Mouse (Mus musculus): ENCODE results near the gene Gimap9. TPM values are rescaled to one million over a fixed set of nuclear protein-coding genes. Genes with fewer than 3 reads are reported as not detected.

Gene Gimap9
- polyA plus RNA-seq, 1 experiment from 2014 or later = 3.3 TPM

GRCm38 (mm10) chr6:48635105-48635504, 40.8 kb upstream of the Gimap9 start:
- ATAC-seq (replicated peaks; ENCODE audit: low FRiP score) = no peak
- Histone ChIP-seq H3K27ac (ENCODE audit: low read depth, low read length) (no peak overlapping the region), H3K4me1 (replicated peaks; ENCODE audit: control insufficient read depth, insufficient read depth, low read length) (no peaks in the 10 kb centered on the region), H3K9ac (ENCODE audit: low read length) (no peak overlapping the region), H3K4me2 (ENCODE audit: low read depth, low read length, severe bottlenecking) (no peak overlapping the region), H3K27me3 (ENCODE audit: control insufficient read depth, insufficient read depth, low read length) (peaks cover 3% of the 10 kb centered on the region; the same call in 1 of the 2 replicates), H3K9me3 (ENCODE audit: control insufficient read depth, low read length) (no peaks in the 10 kb centered on the region), H3K4me3 (ENCODE audit: low read depth, low read length) (no peak overlapping the region), H3K36me3 (ENCODE audit: control insufficient read depth, insufficient read depth, low read length) (no peaks in the 10 kb centered on the region)
- no peak for DNase-seq (ENCODE audit: low spot score)
- 87% methylated on average over 2 of the region's 2 CpGs for WGBS

- H3K36me3 ChIP-seq (ENCODE audit: control insufficient read depth, insufficient read depth, low read length) = no peaks in the 10 kb centered on the region
- H3K27me3 ChIP-seq (ENCODE audit: control insufficient read depth, insufficient read depth, low read length) = no peaks in the 10 kb centered on the region
- ATAC-seq (replicated peaks; ENCODE audit: low FRiP score) (no peak), DNase-seq (ENCODE audit: low spot score) (no peak)
- H3K4me3 ChIP-seq (ENCODE audit: low read depth, low read length) = no peak overlapping the region
- no peak overlapping the region for H3K27ac ChIP-seq (ENCODE audit: low read depth, low read length)
- H3K9ac ChIP-seq (ENCODE audit: low read length) = no peak overlapping the region
- WGBS = 45% methylated on average over 6 of the region's 6 CpGs
- H3K4me2 ChIP-seq (ENCODE audit: low read depth, low read length, severe bottlenecking) = no peak overlapping the region
- H3K9me3 ChIP-seq (ENCODE audit: control insufficient read depth, low read length) = no peaks in the 10 kb centered on the region
- no peaks in the 10 kb centered on the region for H3K4me1 ChIP-seq (replicated peaks; ENCODE audit: control insufficient read depth, insufficient read depth, low read length)
These were observed 39.4 kb upstream of the Gimap9 start for GRCm38 (mm10) chr6:48636515-48636914.

GRCm38 (mm10) chr6:48637811-48638500, 38.0 kb upstream of the Gimap9 start:
- H3K4me1 ChIP-seq (replicated peaks; ENCODE audit: control insufficient read depth, insufficient read depth, low read length) = no peaks in the 10 kb centered on the region
- no peaks in the 10 kb centered on the region for H3K9me3 ChIP-seq (ENCODE audit: control insufficient read depth, low read length)
- no peak overlapping the region for H3K4me2 ChIP-seq (ENCODE audit: low read depth, low read length, severe bottlenecking)
- no peak overlapping the region for H3K4me3 ChIP-seq (ENCODE audit: low read depth, low read length)
- no peak overlapping the region for H3K9ac ChIP-seq (ENCODE audit: low read length)
- H3K27ac ChIP-seq (ENCODE audit: low read depth, low read length) = no peak overlapping the region
- ATAC-seq (replicated peaks; ENCODE audit: low FRiP score) (no peak), DNase-seq (ENCODE audit: low spot score) (no peak)
- WGBS = 76% methylated on average over 6 of the region's 6 CpGs
- H3K36me3 ChIP-seq (ENCODE audit: control insufficient read depth, insufficient read depth, low read length) = no peaks in the 10 kb centered on the region
- H3K27me3 ChIP-seq (ENCODE audit: control insufficient read depth, insufficient read depth, low read length) = no peaks in the 10 kb centered on the region

GRCm38 (mm10) chr6:48638553-48638952, 37.4 kb upstream of the Gimap9 start:
- 80% methylated on average over 2 of the region's 2 CpGs for WGBS
- H3K27me3 ChIP-seq (ENCODE audit: control insufficient read depth, insufficient read depth, low read length) = no peaks in the 10 kb centered on the region
- DNase-seq (ENCODE audit: low spot score) (no peak), ATAC-seq (replicated peaks; ENCODE audit: low FRiP score) (no peak)
- no peaks in the 10 kb centered on the region for H3K4me1 ChIP-seq (replicated peaks; ENCODE audit: control insufficient read depth, insufficient read depth, low read length)
- H3K9me3 ChIP-seq (ENCODE audit: control insufficient read depth, low read length) = no peaks in the 10 kb centered on the region
- H3K36me3 ChIP-seq (ENCODE audit: control insufficient read depth, insufficient read depth, low read length) = no peaks in the 10 kb centered on the region
- H3K27ac ChIP-seq (ENCODE audit: low read depth, low read length) = no peak overlapping the region
- no peak overlapping the region for H3K4me2 ChIP-seq (ENCODE audit: low read depth, low read length, severe bottlenecking)
- H3K9ac ChIP-seq (ENCODE audit: low read length) = no peak overlapping the region
- H3K4me3 ChIP-seq (ENCODE audit: low read depth, low read length) = no peak overlapping the region

- H3K36me3 ChIP-seq (ENCODE audit: control insufficient read depth, insufficient read depth, low read length) = no peaks in the 10 kb centered on the region
- H3K27me3 ChIP-seq (ENCODE audit: control insufficient read depth, insufficient read depth, low read length) = no peaks in the 10 kb centered on the region
- no peak overlapping the region for H3K27ac ChIP-seq (ENCODE audit: low read depth, low read length)
- no peaks in the 10 kb centered on the region for H3K9me3 ChIP-seq (ENCODE audit: control insufficient read depth, low read length)
- H3K4me2 ChIP-seq (ENCODE audit: low read depth, low read length, severe bottlenecking) = no peak overlapping the region
- 82% methylated on average over 6 of the region's 6 CpGs for WGBS
- DNase-seq (ENCODE audit: low spot score) = no peak
- H3K4me3 ChIP-seq (ENCODE audit: low read depth, low read length) = no peak overlapping the region
- no peak for ATAC-seq (replicated peaks; ENCODE audit: low FRiP score)
- no peaks in the 10 kb centered on the region for H3K4me1 ChIP-seq (replicated peaks; ENCODE audit: control insufficient read depth, insufficient read depth, low read length)
- H3K9ac ChIP-seq (ENCODE audit: low read length) = no peak overlapping the region
These were observed 34.5 kb upstream of the Gimap9 start for GRCm38 (mm10) chr6:48641391-48641790.

GRCm38 (mm10) chr6:48642764-48643292, 33.1 kb upstream of the Gimap9 start:
- WGBS = 24% methylated on average over 4 of the region's 4 CpGs
- Histone ChIP-seq H3K4me2 (ENCODE audit: low read depth, low read length, severe bottlenecking) (no peak overlapping the region), H3K27me3 (ENCODE audit: control insufficient read depth, insufficient read depth, low read length) (no peaks in the 10 kb centered on the region), H3K36me3 (ENCODE audit: control insufficient read depth, insufficient read depth, low read length) (no peaks in the 10 kb centered on the region), H3K4me1 (replicated peaks; ENCODE audit: control insufficient read depth, insufficient read depth, low read length) (no peaks in the 10 kb centered on the region), H3K27ac (ENCODE audit: low read depth, low read length) (no peak overlapping the region), H3K9ac (ENCODE audit: low read length) (no peak overlapping the region), H3K4me3 (ENCODE audit: low read depth, low read length) (no peak overlapping the region), H3K9me3 (ENCODE audit: control insufficient read depth, low read length) (no peaks in the 10 kb centered on the region)
- ATAC-seq (replicated peaks; ENCODE audit: low FRiP score) (no peak), DNase-seq (ENCODE audit: low spot score) (no peak)

GRCm38 (mm10) chr6:48645660-48646308, 30.1 kb upstream of the Gimap9 start:
- ATAC-seq (replicated peaks; ENCODE audit: low FRiP score) (0 out of 2 replicates have a peak, but pooled peaks have one; percentile 46), DNase-seq (ENCODE audit: low spot score) (peak; percentile 80)
- H3K9me3 ChIP-seq (ENCODE audit: control insufficient read depth, low read length) = no peaks in the 10 kb centered on the region
- no peak overlapping the region for H3K27ac ChIP-seq (ENCODE audit: low read depth, low read length)
- H3K9ac ChIP-seq (ENCODE audit: low read length) = no peak overlapping the region
- H3K4me2 ChIP-seq (ENCODE audit: low read depth, low read length, severe bottlenecking) = no peak overlapping the region
- no peaks in the 10 kb centered on the region for H3K27me3 ChIP-seq (ENCODE audit: control insufficient read depth, insufficient read depth, low read length)
- no peaks in the 10 kb centered on the region for H3K36me3 ChIP-seq (ENCODE audit: control insufficient read depth, insufficient read depth, low read length)
- H3K4me1 ChIP-seq (replicated peaks; ENCODE audit: control insufficient read depth, insufficient read depth, low read length) = no peaks in the 10 kb centered on the region
- H3K4me3 ChIP-seq (ENCODE audit: low read depth, low read length) = no peak overlapping the region
- WGBS = 17% methylated on average over 12 of the region's 12 CpGs

GRCm38 (mm10) chr6:48646309-48646690, 29.6 kb upstream of the Gimap9 start:
- no peaks in the 10 kb centered on the region for H3K9me3 ChIP-seq (ENCODE audit: control insufficient read depth, low read length)
- no peak overlapping the region for H3K27ac ChIP-seq (ENCODE audit: low read depth, low read length)
- H3K36me3 ChIP-seq (ENCODE audit: control insufficient read depth, insufficient read depth, low read length) = no peaks in the 10 kb centered on the region
- no peak overlapping the region for H3K4me2 ChIP-seq (ENCODE audit: low read depth, low read length, severe bottlenecking)
- 82% methylated on average over 4 of the region's 4 CpGs for WGBS
- no peaks in the 10 kb centered on the region for H3K4me1 ChIP-seq (replicated peaks; ENCODE audit: control insufficient read depth, insufficient read depth, low read length)
- no peak overlapping the region for H3K4me3 ChIP-seq (ENCODE audit: low read depth, low read length)
- H3K27me3 ChIP-seq (ENCODE audit: control insufficient read depth, insufficient read depth, low read length) = no peaks in the 10 kb centered on the region
- H3K9ac ChIP-seq (ENCODE audit: low read length) = no peak overlapping the region
- DNase-seq (ENCODE audit: low spot score) = no peak
- ATAC-seq (replicated peaks; ENCODE audit: low FRiP score) = no peak

Measured in forebrain, embryonic 11.5 days (tissue).